Mouse (Mus musculus) gastrocnemius, adult 2 months (tissue): Measurements from ENCODE around the gene Mgst2. TPM values are rescaled to one million over a fixed set of nuclear protein-coding genes. Genes with fewer than 3 reads are reported as not detected.

Experiments used
- DNase-seq: peaks from one replicate; pipeline ENCODE4 v3.0.0; 2022
- H3K27ac ChIP-seq: fragments of 200-600 bp; 2 replicates; pipeline ENCODE4 v1.8.1; 2022; ENCODE audit warnings: mild to moderate bottlenecking
- H3K4me3 ChIP-seq: fragments of 200-600 bp; 2 replicates; pipeline ENCODE4 v1.8.1; 2022; ENCODE audit warnings: mild to moderate bottlenecking, moderate library complexity
- CTCF ChIP-seq: fragments of 200-600 bp; IDR thresholded peaks from 2 replicates; pipeline ENCODE4 v1.8.1; 2022; ENCODE audit warnings: antibody characterized with exemption, mild to moderate bottlenecking, moderate library complexity
- intact Hi-C: fragments of 180-260 bp; cut with DNase I; formaldehyde crosslinking; loops from one replicate; pipeline ENCODE4 v1.15.1; 2025
- total RNA-seq, 2 experiments: library from RNA; stranded (reverse); gene quantifications; 2 replicates each; pipeline ENCODE4 v1.2.3; 2021

Gene Mgst2
- total RNA-seq, 2 experiments from 2014 or later: 0.39 to 0.61 TPM

- H3K4me3 ChIP-seq: no peak overlapping the region
These were observed 70.5 kb downstream of the Mgst2 start for GRCm38 (mm10) chr3:51730662-51731061.

GRCm38 (mm10) chr3:51731949-51732636, 71.9 kb downstream of the Mgst2 start:
- DNase-seq: no peak
- Histone ChIP-seq H3K27ac (no peak overlapping the region), H3K4me3 (no peak overlapping the region)
- no peak for TF ChIP-seq CTCF
- intact Hi-C loops: no loop called here

More at GRCm38 (mm10) chr3:51730662-51731061, 70.5 kb downstream of the Mgst2 start:
- no peak for DNase-seq
- no peak overlapping the region for H3K27ac ChIP-seq
- intact Hi-C loops: no loop called here
- TF ChIP-seq CTCF: no peak

Other genes with a start within 250 kb of the Mgst2 start
- gene Naa15, start 245.2 kb upstream of the Mgst2 start, total RNA-seq: 10 to 100 TPM; 44.5 to 50.0 TPM
- gene Rab33b, start 176.4 kb upstream of the Mgst2 start, total RNA-seq: 1 to 10 TPM; 8.1 to 8.7 TPM
- gene Setd7, start 99.5 kb upstream of the Mgst2 start, total RNA-seq: 100 to 1,000 TPM; 148 to 167 TPM